Mouse (Mus musculus): ENCODE measurements around the gene Tbc1d22b. TPM values are rescaled to one million over a fixed set of nuclear protein-coding genes. Genes with fewer than 3 reads are reported as not detected.
A peak's percentile ranks its signal among the peaks of the same experiment; 100 is the strongest.

The Tbc1d22b gene
- polyA plus RNA-seq, 1 experiment: 9.0 TPM

DNA sequence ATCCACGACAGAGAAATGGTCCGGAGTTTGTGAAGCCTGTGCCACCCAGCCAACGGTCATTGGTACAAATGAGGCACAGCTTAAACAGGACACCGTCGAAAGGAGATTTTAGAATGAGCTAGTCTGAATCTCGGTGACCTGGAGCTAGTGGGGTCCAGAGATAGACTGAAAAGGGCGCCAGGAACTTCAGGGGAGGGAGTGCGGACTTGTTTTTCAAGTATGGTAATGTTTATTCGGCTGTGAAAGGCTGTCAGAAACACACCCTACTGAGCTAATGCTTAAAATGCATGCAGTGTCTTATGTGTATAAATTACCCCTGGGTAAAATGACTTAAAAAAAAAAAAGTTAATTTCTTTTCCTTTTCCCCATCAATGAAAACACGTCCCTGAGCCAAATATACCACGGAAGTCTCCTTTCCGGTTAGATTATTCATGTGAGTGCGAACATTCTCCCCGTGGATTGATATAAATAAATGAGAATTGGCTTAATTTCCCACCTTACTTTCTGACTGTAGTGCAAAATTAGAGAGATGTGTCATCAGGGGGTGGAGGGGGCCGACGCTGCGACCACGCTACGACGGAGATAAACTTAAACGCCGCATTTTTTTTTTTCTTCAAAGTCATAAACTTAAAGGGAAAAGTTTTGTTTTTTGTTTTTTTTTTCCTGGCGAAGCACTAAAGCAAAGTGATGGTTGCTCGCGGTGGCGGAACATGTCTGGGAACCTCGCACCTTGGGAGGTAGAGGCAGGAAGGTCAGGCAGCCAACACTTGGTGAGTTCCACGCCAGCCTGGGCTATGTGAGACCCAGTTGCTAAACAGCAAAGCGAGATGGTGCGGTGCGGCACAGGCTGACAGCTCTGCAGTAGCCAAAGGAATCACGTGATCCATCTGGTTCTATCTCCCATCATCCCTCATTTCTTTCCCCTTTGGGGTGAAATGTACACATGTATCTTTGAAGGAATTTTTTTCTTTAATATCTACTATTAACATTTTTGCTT is 46.6 kb upstream of the Tbc1d22b start:
- no peak overlapping the region for H3K4me2 ChIP-seq (ENCODE audit: low read depth)
- peak in 1 of 3 experiments; percentile 15 for TF ChIP-seq MYOG (IDR thresholded peaks at IDR 0.05; ENCODE audit: control insufficient read depth in 1 of 3, insufficient read depth in 1 of 3, insufficient read length in 2 of 3, low read depth in 2 of 3)
- TF ChIP-seq MYOD1 (IDR thresholded peaks at IDR 0.05; ENCODE audit: control insufficient read depth in 1 of 3, insufficient read length in 2 of 3, low read depth in 2 of 3): no peak
- H3K4me3 ChIP-seq: no peak overlapping the region

DNA sequence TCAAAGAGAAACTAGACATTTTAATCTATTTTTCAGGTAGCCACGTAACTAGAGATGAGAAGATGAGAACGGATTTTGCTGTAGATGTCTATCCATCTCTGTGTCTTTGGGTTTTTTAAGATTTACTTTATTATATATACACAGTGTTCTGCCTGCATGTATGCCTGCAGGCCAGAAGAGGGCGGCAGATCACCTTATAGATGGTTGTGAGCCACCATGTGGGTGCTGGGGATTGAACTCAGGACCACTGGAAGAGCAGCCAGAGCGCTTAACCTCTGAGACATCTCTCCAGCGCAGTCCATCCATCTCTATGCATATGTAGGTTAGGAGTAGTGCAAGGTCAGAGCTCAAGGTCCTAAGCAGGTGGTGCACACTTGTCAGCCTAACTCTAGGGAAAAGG is 45.9 kb upstream of the Tbc1d22b start:
- Histone ChIP-seq H3K27me3 (ENCODE audit: control insufficient read depth, insufficient read depth, insufficient read length) (no peaks in the 10 kb centered on the region), H3K79me2 (ENCODE audit: control insufficient read depth, insufficient read depth) (no peaks in the 10 kb centered on the region), H3K4me2 (ENCODE audit: low read depth) (no peak overlapping the region), H3ac (ENCODE audit: control insufficient read depth, insufficient read length) (no peak overlapping the region), H3K4me3 (no peak overlapping the region), H3K36me3 (ENCODE audit: control insufficient read depth, insufficient read depth) (no peaks in the 10 kb centered on the region)
- TF ChIP-seq TCF12 (IDR thresholded peaks at IDR 0.05; ENCODE audit: insufficient read depth, poor library complexity, severe bottlenecking): no peak
- TF ChIP-seq E2F4 (IDR thresholded peaks at IDR 0.05; ENCODE audit: insufficient read depth): no peak

More for the DNA sequence above, 46.6 kb upstream of the Tbc1d22b start:
- Histone ChIP-seq H3K27me3 (ENCODE audit: control insufficient read depth, insufficient read depth, insufficient read length) (no peaks in the 10 kb centered on the region), H3K36me3 (ENCODE audit: control insufficient read depth, insufficient read depth) (no peaks in the 10 kb centered on the region), H3ac (ENCODE audit: control insufficient read depth, insufficient read length) (no peak overlapping the region), H3K79me2 (ENCODE audit: control insufficient read depth, insufficient read depth) (no peaks in the 10 kb centered on the region)

DNA sequence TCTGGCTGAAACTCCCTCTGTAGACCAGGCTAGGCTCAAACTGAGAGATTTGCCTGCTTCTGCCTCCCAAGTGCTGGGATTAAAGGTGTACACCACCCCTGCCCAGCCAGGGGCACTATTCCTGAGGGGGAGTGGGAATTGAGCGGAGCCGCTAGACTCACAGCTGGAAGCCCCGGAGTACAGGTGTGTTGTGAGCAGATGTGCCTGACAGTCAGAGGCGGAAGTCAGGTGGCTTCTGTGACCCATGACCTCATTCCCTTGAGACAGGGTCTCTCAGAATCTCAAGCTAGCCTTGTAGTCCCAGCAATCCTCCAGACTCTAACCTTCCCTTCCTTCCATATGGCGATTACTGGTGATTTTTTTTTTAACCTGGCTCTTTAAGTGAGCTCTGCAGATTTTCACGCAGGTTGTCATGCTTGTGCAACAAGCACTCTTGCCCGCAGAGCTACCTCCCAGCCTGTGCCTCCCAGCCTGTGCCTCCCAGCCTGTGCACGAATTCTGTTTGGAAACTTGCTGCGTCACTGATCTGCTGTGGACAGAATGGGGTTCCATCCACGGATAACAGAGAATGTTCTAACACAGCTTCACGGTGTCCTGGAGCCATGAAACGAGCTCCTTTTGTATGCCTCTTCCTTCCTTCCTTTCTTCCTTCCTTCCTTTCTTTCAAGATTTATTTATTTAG is 40.5 kb upstream of the Tbc1d22b start:
- no peaks in the 10 kb centered on the region for H3K27me3 ChIP-seq (ENCODE audit: control insufficient read depth, insufficient read depth, insufficient read length)
- no peak overlapping the region for H3K4me3 ChIP-seq
- H3K79me2 ChIP-seq (ENCODE audit: control insufficient read depth, insufficient read depth): no peaks in the 10 kb centered on the region
- H3ac ChIP-seq (ENCODE audit: control insufficient read depth, insufficient read length): no peak overlapping the region
- H3K4me2 ChIP-seq (ENCODE audit: low read depth): no peak overlapping the region
- no peaks in the 10 kb centered on the region for H3K36me3 ChIP-seq (ENCODE audit: control insufficient read depth, insufficient read depth)
- TF ChIP-seq MAX (IDR thresholded peaks at IDR 0.05; ENCODE audit: low read depth) (no peak), SRF (IDR thresholded peaks at IDR 0.05; ENCODE audit: control insufficient read depth, insufficient read length, low read depth) (no peak), CEBPB (IDR thresholded peaks at IDR 0.05; ENCODE audit: insufficient read depth, poor library complexity, severe bottlenecking) (no peak), E2F4 (IDR thresholded peaks at IDR 0.05; ENCODE audit: insufficient read depth) (no peak), MYOG (IDR thresholded peaks at IDR 0.05; ENCODE audit: control insufficient read depth in 1 of 3, insufficient read depth in 1 of 3, insufficient read length in 2 of 3, low read depth in 2 of 3) (no peak), POLR2A (IDR thresholded peaks at IDR 0.05; ENCODE audit: insufficient read length, low read depth) (no peak), TCF3 (IDR thresholded peaks at IDR 0.05; ENCODE audit: insufficient read length, low read depth) (no peak), TCF12 (IDR thresholded peaks at IDR 0.05; ENCODE audit: insufficient read depth, poor library complexity, severe bottlenecking) (no peak), MYOD1 (IDR thresholded peaks at IDR 0.05; ENCODE audit: control insufficient read depth in 1 of 3, insufficient read length in 2 of 3, low read depth in 2 of 3) (no peak), USF1 (IDR thresholded peaks at IDR 0.05; ENCODE audit: low read depth) (no peak), REST (IDR thresholded peaks at IDR 0.05; ENCODE audit: insufficient read depth, insufficient read length) (no peak), POLR2AphosphoS2 (IDR thresholded peaks at IDR 0.05; ENCODE audit: insufficient read length, low read depth) (no peak)

DNA sequence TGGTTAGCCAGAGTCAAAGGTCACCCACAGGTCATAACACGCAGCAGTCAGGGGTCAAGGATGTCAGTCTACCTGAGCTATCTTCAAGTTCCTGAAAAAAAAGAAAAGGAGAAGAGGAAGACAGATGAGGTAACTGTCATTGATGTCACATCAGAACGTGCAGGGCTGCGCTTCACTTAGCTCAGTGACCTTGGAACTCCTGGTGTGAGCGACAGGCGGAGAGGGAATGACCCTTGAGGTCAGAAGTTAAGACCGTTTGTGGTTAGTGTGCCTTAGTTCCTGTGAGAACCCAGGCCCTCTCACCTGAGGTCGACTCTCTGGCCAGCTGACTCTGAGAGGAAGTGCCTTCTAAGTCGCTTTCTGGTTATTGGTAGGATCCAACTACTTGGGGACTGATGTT is 38.9 kb upstream of the Tbc1d22b start:
- Histone ChIP-seq H3K79me2 (ENCODE audit: control insufficient read depth, insufficient read depth) (no peaks in the 10 kb centered on the region), H3K4me2 (ENCODE audit: low read depth) (no peak overlapping the region), H3K4me3 (no peak overlapping the region), H3K27me3 (ENCODE audit: control insufficient read depth, insufficient read depth, insufficient read length) (no peaks in the 10 kb centered on the region), H3K36me3 (ENCODE audit: control insufficient read depth, insufficient read depth) (no peaks in the 10 kb centered on the region), H3ac (ENCODE audit: control insufficient read depth, insufficient read length) (no peak overlapping the region)
- no peak for TF ChIP-seq E2F4 (IDR thresholded peaks at IDR 0.05; ENCODE audit: insufficient read depth)

DNA sequence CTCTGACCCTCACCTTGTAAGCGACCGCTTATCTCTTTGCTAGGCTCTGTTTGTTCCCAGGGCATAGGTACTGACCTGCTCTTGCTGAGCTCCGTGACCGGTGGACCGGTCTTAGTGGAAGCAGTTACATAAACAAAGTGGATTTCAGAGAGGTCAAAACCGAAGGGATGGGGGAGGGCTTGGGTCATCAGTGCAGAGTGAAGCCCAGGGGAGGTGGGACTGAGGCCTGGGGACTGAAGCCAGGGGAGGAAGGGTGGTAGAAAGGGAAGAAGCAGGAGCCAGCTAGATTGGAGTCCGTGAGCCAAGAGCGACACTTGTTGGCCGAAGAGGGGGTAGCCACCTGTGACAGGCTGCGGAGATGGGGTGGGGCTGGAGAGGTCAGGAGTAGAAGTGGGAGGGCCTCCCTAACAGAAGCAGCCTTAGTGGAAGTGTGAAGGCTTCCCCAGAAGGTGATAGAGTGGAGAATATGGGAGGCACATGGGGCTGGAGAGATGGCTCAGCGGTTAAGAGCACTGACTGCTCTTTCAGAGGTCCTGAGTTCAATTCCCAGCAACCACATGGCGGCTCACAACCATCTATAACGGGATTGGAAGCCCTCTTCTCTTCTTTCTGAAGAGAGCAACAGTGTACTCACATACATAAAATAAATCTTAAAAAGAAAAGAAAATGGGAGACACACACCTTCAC is 36.4 kb upstream of the Tbc1d22b start:
- Histone ChIP-seq H3K4me2 (ENCODE audit: low read depth) (no peak overlapping the region), H3K79me2 (ENCODE audit: control insufficient read depth, insufficient read depth) (no peaks in the 10 kb centered on the region), H3K36me3 (ENCODE audit: control insufficient read depth, insufficient read depth) (no peaks in the 10 kb centered on the region), H3ac (ENCODE audit: control insufficient read depth, insufficient read length) (no peak overlapping the region), H3K27me3 (ENCODE audit: control insufficient read depth, insufficient read depth, insufficient read length) (no peaks in the 10 kb centered on the region), H3K4me3 (no peak overlapping the region)
- no peak for TF ChIP-seq POLR2AphosphoS2 (IDR thresholded peaks at IDR 0.05; ENCODE audit: insufficient read length, low read depth)
- peak in 1 of 3 experiments; percentile 21 for TF ChIP-seq MYOG (IDR thresholded peaks at IDR 0.05; ENCODE audit: control insufficient read depth in 1 of 3, insufficient read depth in 1 of 3, insufficient read length in 2 of 3, low read depth in 2 of 3)
- TF ChIP-seq MYOD1 (IDR thresholded peaks at IDR 0.05; ENCODE audit: control insufficient read depth in 1 of 3, insufficient read length in 2 of 3, low read depth in 2 of 3): no peak
- TF ChIP-seq MAX (IDR thresholded peaks at IDR 0.05; ENCODE audit: low read depth): no peak
- no peak for TF ChIP-seq E2F4 (IDR thresholded peaks at IDR 0.05; ENCODE audit: insufficient read depth)
